Mouse (Mus musculus): Measurements from ENCODE around the gene Uhrf1.

Uhrf1 gene

DNA sequence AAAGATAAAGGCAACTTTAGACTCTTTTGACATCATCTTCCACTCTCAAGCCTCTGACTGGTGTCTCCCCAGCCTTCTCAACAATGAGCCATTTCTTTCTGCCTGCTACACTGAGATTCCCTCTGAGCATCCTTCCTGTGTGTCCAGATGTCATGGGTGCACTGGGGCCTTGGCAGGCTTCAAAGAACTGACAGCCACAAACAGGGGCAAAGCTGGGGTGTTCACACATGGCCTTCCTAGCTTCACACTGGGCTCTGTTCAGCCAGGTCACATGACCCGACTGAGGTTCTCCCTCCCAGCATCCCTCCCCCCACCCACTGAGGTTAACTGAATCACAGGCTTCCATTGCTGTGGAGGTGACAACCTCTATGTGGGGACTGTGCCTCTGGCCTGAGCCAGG lies 6.9 kb upstream of the Uhrf1 start:
- H3K27me3 ChIP-seq (ENCODE audit: insufficient read depth, low read length) = peaks cover 19% of the 10 kb centered on the region
- no peaks in the 10 kb centered on the region for H3K36me3 ChIP-seq (ENCODE audit: insufficient read depth, low read length)
- no peak for TF ChIP-seq NANOG (IDR thresholded peaks at IDR 0.05; ENCODE audit: borderline replicate concordance, low read length)
- no peak for TF ChIP-seq POU5F1 (IDR thresholded peaks at IDR 0.05; ENCODE audit: borderline replicate concordance, low read length)
- no peak for TF ChIP-seq CTCF (conservative IDR thresholded peaks at IDR 0.05; ENCODE audit: low read length)
- H3K4me3 ChIP-seq (replicated peaks; ENCODE audit: low read length) = no peak overlapping the region
- H3K4me1 ChIP-seq (replicated peaks; ENCODE audit: low read depth, low read length) = peaks cover 70% of the 10 kb centered on the region
- H3K9me3 ChIP-seq (ENCODE audit: low read length) = no peaks in the 10 kb centered on the region

- no peak overlapping the region for H3K4me3 ChIP-seq (replicated peaks; ENCODE audit: low read length)
- peaks cover 19% of the 10 kb centered on the region for H3K27me3 ChIP-seq (ENCODE audit: insufficient read depth, low read length)
- no peaks in the 10 kb centered on the region for H3K9me3 ChIP-seq (ENCODE audit: low read length)
- H3K36me3 ChIP-seq (ENCODE audit: insufficient read depth, low read length) = no peaks in the 10 kb centered on the region
- no peak for TF ChIP-seq CTCF (conservative IDR thresholded peaks at IDR 0.05; ENCODE audit: low read length)
- peak; percentile 80 for TF ChIP-seq NANOG (IDR thresholded peaks at IDR 0.05; ENCODE audit: borderline replicate concordance, low read length)
- peaks cover 64% of the 10 kb centered on the region for H3K4me1 ChIP-seq (replicated peaks; ENCODE audit: low read depth, low read length)
Observed at GRCm38 (mm10) chr17:56298238-56298637, 4.9 kb upstream of the Uhrf1 start.

DNA sequence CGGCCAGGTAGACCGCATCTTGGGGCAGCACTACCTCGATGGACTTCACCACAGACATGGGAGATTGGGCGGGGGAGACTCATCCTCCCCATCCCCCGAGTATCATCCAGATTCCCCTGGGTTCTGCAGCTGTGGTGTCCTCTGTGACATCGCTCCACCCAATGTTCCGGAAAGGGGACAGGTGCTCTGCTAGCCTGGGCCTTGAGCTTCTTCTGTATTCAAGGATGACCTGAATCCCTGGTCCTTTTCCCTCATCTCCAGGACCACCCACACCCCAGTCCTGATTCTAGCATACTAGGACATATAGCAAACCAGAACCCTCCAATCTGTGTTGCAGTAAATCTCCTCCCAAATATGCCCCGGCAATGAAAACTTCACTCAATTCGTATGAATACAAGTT lies 2.9 kb upstream of the Uhrf1 start, which contains the start of gene Arrdc5:
TSS of gene Arrdc5 (minus strand) at position 101 of the 400 bp plus-strand sequence.
- Histone ChIP-seq H3K36me3 (ENCODE audit: insufficient read depth, low read length) (peaks cover 6% of the 10 kb centered on the region), H3K4me3 (replicated peaks; ENCODE audit: low read length) (no peak within 1 kb of the TSS), H3K4me1 (replicated peaks; ENCODE audit: low read depth, low read length) (peaks cover 63% of the 10 kb centered on the region), H3K9me3 (ENCODE audit: low read length) (no peaks in the 10 kb centered on the region), H3K27me3 (ENCODE audit: insufficient read depth, low read length) (0 out of 2 replicates have a peak, but pooled peaks cover 7% of the 10 kb centered on the region)
- no peak for TF ChIP-seq POU5F1 (IDR thresholded peaks at IDR 0.05; ENCODE audit: borderline replicate concordance, low read length)
- TF ChIP-seq CTCF (conservative IDR thresholded peaks at IDR 0.05; ENCODE audit: low read length) = no peak
- TF ChIP-seq NANOG (IDR thresholded peaks at IDR 0.05; ENCODE audit: borderline replicate concordance, low read length) = no peak

GRCm38 (mm10) chr17:56302363-56302996 lies 641 bp upstream of the Uhrf1 start:
- no peaks in the 10 kb centered on the region for H3K27me3 ChIP-seq (ENCODE audit: insufficient read depth, low read length)
- no peaks in the 10 kb centered on the region for H3K9me3 ChIP-seq (ENCODE audit: low read length)
- peaks cover 29% of the 10 kb centered on the region for H3K36me3 ChIP-seq (ENCODE audit: insufficient read depth, low read length)
- H3K4me3 ChIP-seq (replicated peaks; ENCODE audit: low read length) = peak overlapping the region; percentile 94
- TF ChIP-seq POU5F1 (IDR thresholded peaks at IDR 0.05; ENCODE audit: borderline replicate concordance, low read length) (no peak), NANOG (IDR thresholded peaks at IDR 0.05; ENCODE audit: borderline replicate concordance, low read length) (no peak), CTCF (conservative IDR thresholded peaks at IDR 0.05; ENCODE audit: low read length) (no peak)
- H3K4me1 ChIP-seq (replicated peaks; ENCODE audit: low read depth, low read length) = peaks cover 72% of the 10 kb centered on the region

GRCm38 (mm10) chr17:56303847-56304586 lies 896 bp downstream of the Uhrf1 start:
- H3K4me1 ChIP-seq (replicated peaks; ENCODE audit: low read depth, low read length) = peaks cover 79% of the 10 kb centered on the region
- H3K4me3 ChIP-seq (replicated peaks; ENCODE audit: low read length) = peak overlapping the region; percentile 94
- TF ChIP-seq NANOG (IDR thresholded peaks at IDR 0.05; ENCODE audit: borderline replicate concordance, low read length) (no peak), POU5F1 (IDR thresholded peaks at IDR 0.05; ENCODE audit: borderline replicate concordance, low read length) (no peak), CTCF (conservative IDR thresholded peaks at IDR 0.05; ENCODE audit: low read length) (no peak)
- peaks cover 45% of the 10 kb centered on the region for H3K36me3 ChIP-seq (ENCODE audit: insufficient read depth, low read length)
- H3K9me3 ChIP-seq (ENCODE audit: low read length) = no peaks in the 10 kb centered on the region
- H3K27me3 ChIP-seq (ENCODE audit: insufficient read depth, low read length) = no peaks in the 10 kb centered on the region

- Histone ChIP-seq H3K36me3 (ENCODE audit: insufficient read depth, low read length) (peaks cover 52% of the 10 kb centered on the region), H3K27me3 (ENCODE audit: insufficient read depth, low read length) (no peaks in the 10 kb centered on the region), H3K4me3 (replicated peaks; ENCODE audit: low read length) (peak overlapping the region; percentile 94), H3K4me1 (replicated peaks; ENCODE audit: low read depth, low read length) (peaks cover 80% of the 10 kb centered on the region), H3K9me3 (ENCODE audit: low read length) (no peaks in the 10 kb centered on the region)
- TF ChIP-seq NANOG (IDR thresholded peaks at IDR 0.05; ENCODE audit: borderline replicate concordance, low read length) (no peak), CTCF (conservative IDR thresholded peaks at IDR 0.05; ENCODE audit: low read length) (no peak), POU5F1 (IDR thresholded peaks at IDR 0.05; ENCODE audit: borderline replicate concordance, low read length) (no peak)
Observed at GRCm38 (mm10) chr17:56304718-56305117, 1.6 kb downstream of the Uhrf1 start.

DNA sequence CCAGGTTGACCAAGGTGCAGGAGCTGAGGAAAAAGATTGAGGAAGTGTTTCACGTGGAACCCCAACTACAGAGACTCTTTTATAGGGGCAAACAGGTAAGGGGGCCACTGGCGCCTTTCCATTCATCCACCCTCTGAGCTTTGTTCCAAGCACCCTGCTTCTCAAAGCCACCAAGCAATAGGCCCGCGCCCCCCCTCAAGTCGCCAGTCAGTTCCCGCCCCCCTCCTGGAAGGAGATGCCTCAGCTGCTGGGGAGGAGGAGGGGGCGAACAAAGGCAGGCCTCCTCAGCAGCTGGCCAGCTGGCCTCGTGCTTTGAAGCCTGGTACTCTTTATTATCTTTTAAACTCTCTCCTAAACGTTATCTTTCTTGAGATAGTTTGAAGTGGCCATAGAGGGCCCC lies 2.0 kb downstream of the Uhrf1 start:
- Histone ChIP-seq H3K4me1 (replicated peaks; ENCODE audit: low read depth, low read length) (peaks cover 78% of the 10 kb centered on the region), H3K27me3 (ENCODE audit: insufficient read depth, low read length) (no peaks in the 10 kb centered on the region), H3K36me3 (ENCODE audit: insufficient read depth, low read length) (peaks cover 56% of the 10 kb centered on the region), H3K4me3 (replicated peaks; ENCODE audit: low read length) (peak overlapping the region; percentile 94), H3K9me3 (ENCODE audit: low read length) (no peaks in the 10 kb centered on the region)
- no peak for TF ChIP-seq CTCF (conservative IDR thresholded peaks at IDR 0.05; ENCODE audit: low read length)
- TF ChIP-seq NANOG (IDR thresholded peaks at IDR 0.05; ENCODE audit: borderline replicate concordance, low read length) = no peak
- TF ChIP-seq POU5F1 (IDR thresholded peaks at IDR 0.05; ENCODE audit: borderline replicate concordance, low read length) = no peak

GRCm38 (mm10) chr17:56305826-56306225 lies 2.7 kb downstream of the Uhrf1 start:
- H3K27me3 ChIP-seq (ENCODE audit: insufficient read depth, low read length) = no peaks in the 10 kb centered on the region
- peaks cover 63% of the 10 kb centered on the region for H3K36me3 ChIP-seq (ENCODE audit: insufficient read depth, low read length)
- TF ChIP-seq POU5F1 (IDR thresholded peaks at IDR 0.05; ENCODE audit: borderline replicate concordance, low read length) (no peak), CTCF (conservative IDR thresholded peaks at IDR 0.05; ENCODE audit: low read length) (no peak), NANOG (IDR thresholded peaks at IDR 0.05; ENCODE audit: borderline replicate concordance, low read length) (no peak)
- H3K4me1 ChIP-seq (replicated peaks; ENCODE audit: low read depth, low read length) = peaks cover 78% of the 10 kb centered on the region
- no peaks in the 10 kb centered on the region for H3K9me3 ChIP-seq (ENCODE audit: low read length)
- peak overlapping the region; percentile 94 for H3K4me3 ChIP-seq (replicated peaks; ENCODE audit: low read length)
